Mouse (Mus musculus): Measurements from ENCODE around the gene Sncg. TPM values are rescaled to one million over a fixed set of nuclear protein-coding genes. Genes with fewer than 3 reads are reported as not detected.
"Not testable (repeated sequence)": the region's sequence is repeated elsewhere in the genome, so short reads cannot be mapped to it uniquely, and the experiment has no call there.

The Sncg gene
- polyA plus RNA-seq (2016; fragmentation: Nextera tagmentation; extraction: Ambion mirVana), result 2.3 and 4.6 TPM in 2 replicates

- Histone ChIP-seq H3K9me3 (no peaks in the 10 kb centered on the region), H3K4me1 (peaks cover 48% of the 10 kb centered on the region), H3K27ac (peak within 1 kb of the TSS; percentile 77), H3K27me3 (ENCODE audit: insufficient read depth, poor library complexity, severe bottlenecking) (peaks cover 10% of the 10 kb centered on the region; the same call in 1 of the 2 replicates), H3K4me3 (peak within 1 kb of the TSS; percentile 47), H3K36me3 (no peaks in the 10 kb centered on the region)
- DNase-seq (ENCODE audit: low spot score), result no peak
- WGBS, result 46% methylated on average over 10 of the region's 10 CpGs
Measured at GRCm38 (mm10) chr14:34374577-34374976, at the start of gene Sncg. Sncg (minus strand) TSS chr14:34374789.

GRCm38 (mm10) chr14:34421078-34421477 lies 46.5 kb upstream of the Sncg start:
- no peak overlapping the region for H3K4me3 ChIP-seq
- WGBS, result 93% methylated on average over 1 of the region's 1 CpGs
- no peaks in the 10 kb centered on the region for H3K27me3 ChIP-seq (ENCODE audit: insufficient read depth, poor library complexity, severe bottlenecking)
- no peak for DNase-seq (ENCODE audit: low spot score)
- H3K27ac ChIP-seq, result no peak overlapping the region
- no peaks in the 10 kb centered on the region for H3K9me3 ChIP-seq
- H3K4me1 ChIP-seq, result no peaks in the 10 kb centered on the region
- H3K36me3 ChIP-seq, result peaks cover 90% of the 10 kb centered on the region

GRCm38 (mm10) chr14:34417501-34417900 lies 42.9 kb upstream of the Sncg start:
- H3K36me3 ChIP-seq, result peaks cover 86% of the 10 kb centered on the region
- H3K27ac ChIP-seq, result no peak overlapping the region
- no peaks in the 10 kb centered on the region for H3K4me1 ChIP-seq
- no peak for DNase-seq (ENCODE audit: low spot score)
- H3K4me3 ChIP-seq, result no peak overlapping the region
- H3K27me3 ChIP-seq (ENCODE audit: insufficient read depth, poor library complexity, severe bottlenecking), result no peaks in the 10 kb centered on the region
- 83% methylated on average over 5 of the region's 5 CpGs for WGBS
- H3K9me3 ChIP-seq, result no peaks in the 10 kb centered on the region

GRCm38 (mm10) chr14:34416946-34417345 lies 42.4 kb upstream of the Sncg start:
- not testable (repeated sequence) for H3K4me3 ChIP-seq
- 94% methylated on average over 4 of the region's 4 CpGs for WGBS
- peaks cover 86% of the 10 kb centered on the region for H3K36me3 ChIP-seq

GRCm38 (mm10) chr14:34412164-34412896 lies 37.7 kb upstream of the Sncg start:
- Histone ChIP-seq H3K27me3 (ENCODE audit: insufficient read depth, poor library complexity, severe bottlenecking) (no peaks in the 10 kb centered on the region), H3K36me3 (peaks cover 85% of the 10 kb centered on the region), H3K9me3 (no peaks in the 10 kb centered on the region), H3K4me1 (no peaks in the 10 kb centered on the region), H3K4me3 (no peak overlapping the region), H3K27ac (no peak overlapping the region)
- DNase-seq (ENCODE audit: low spot score), result no peak
- WGBS, result 90% methylated on average over 7 of the region's 7 CpGs

More at GRCm38 (mm10) chr14:34416946-34417345, 42.4 kb upstream of the Sncg start:
- not testable (repeated sequence) for DNase-seq (ENCODE audit: low spot score); H3K27ac ChIP-seq; H3K27me3 ChIP-seq (ENCODE audit: insufficient read depth, poor library complexity, severe bottlenecking); H3K4me1 ChIP-seq; H3K9me3 ChIP-seq

DNA sequence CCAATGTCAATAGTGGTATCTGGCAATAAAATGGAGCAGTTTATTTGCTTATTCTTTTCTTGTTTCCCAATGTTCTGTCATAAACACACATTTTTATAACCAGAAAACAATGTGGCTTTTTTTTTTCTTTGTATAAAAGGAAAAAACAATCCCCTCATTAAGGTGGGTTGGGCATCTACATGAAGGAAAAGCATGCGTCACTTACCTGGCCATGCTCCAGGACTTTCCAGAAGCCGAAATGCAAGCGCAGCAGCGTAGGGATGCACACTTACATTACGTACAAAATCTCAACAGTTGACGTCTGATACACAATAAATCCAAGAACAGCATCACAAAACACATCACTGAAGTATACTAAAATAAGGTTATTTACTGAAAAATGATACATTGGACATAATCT lies 36.1 kb upstream of the Sncg start:
- WGBS, result 95% methylated on average over 6 of the region's 6 CpGs
- H3K36me3 ChIP-seq, result peaks cover 90% of the 10 kb centered on the region

DNA sequence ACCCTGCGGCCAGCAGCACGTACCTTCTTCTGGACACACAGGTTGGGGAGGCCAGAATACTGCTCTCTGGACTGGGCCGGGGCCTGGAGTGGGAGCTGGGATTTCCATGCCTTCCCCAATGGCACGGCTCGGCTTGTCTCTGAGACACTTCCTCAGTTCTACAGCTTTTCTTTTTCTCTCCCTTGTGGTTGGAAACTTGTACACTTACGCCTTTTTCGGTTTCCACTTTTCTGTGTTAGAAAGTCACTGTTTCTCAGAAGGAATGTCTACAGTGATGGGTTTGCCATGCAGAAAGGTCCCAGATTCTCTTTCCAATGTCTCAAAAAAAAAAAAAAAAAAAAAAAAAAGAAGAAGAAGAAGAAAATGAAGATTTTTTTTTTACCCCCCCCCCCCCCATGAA lies 28.8 kb upstream of the Sncg start:
- H3K36me3 ChIP-seq, result peaks cover 83% of the 10 kb centered on the region
- H3K9me3 ChIP-seq, result no peaks in the 10 kb centered on the region
- H3K27ac ChIP-seq, result no peak overlapping the region
- WGBS, result 95% methylated on average over 7 of the region's 7 CpGs
- DNase-seq (ENCODE audit: low spot score), result peak; percentile 66
- H3K4me1 ChIP-seq, result 0 out of 2 replicates have a peak, but pooled peaks cover 5% of the 10 kb centered on the region
- H3K27me3 ChIP-seq (ENCODE audit: insufficient read depth, poor library complexity, severe bottlenecking), result no peaks in the 10 kb centered on the region
- H3K4me3 ChIP-seq, result no peak overlapping the region

More for the DNA sequence above, 36.1 kb upstream of the Sncg start:
- no peaks in the 10 kb centered on the region for H3K27me3 ChIP-seq (ENCODE audit: insufficient read depth, poor library complexity, severe bottlenecking)
- no peak overlapping the region for H3K4me3 ChIP-seq
- H3K27ac ChIP-seq, result no peak overlapping the region
- no peaks in the 10 kb centered on the region for H3K4me1 ChIP-seq
- no peak for DNase-seq (ENCODE audit: low spot score)
- H3K9me3 ChIP-seq, result no peaks in the 10 kb centered on the region

DNA sequence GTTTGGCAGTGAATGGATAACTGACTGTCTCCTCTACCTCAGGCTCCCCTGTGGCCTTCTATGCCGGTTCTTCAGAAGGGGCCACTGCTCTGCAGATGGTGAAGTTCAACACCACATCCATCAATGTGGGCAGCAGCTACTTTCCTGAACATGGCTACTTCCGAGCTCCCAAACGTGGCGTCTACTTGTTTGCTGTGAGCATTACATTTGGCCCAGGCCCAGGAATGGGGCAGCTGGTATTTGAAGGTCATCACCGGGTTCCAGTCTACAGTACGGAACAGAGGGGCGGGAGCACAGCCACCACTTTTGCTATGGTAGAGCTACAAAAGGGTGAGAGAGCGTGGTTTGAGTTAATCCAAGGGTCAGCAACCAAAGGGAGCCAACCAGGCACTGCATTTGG lies 28.3 kb upstream of the Sncg start:
- Histone ChIP-seq H3K36me3 (peaks cover 83% of the 10 kb centered on the region), H3K4me3 (no peak overlapping the region), H3K9me3 (no peaks in the 10 kb centered on the region), H3K27ac (no peak overlapping the region), H3K27me3 (ENCODE audit: insufficient read depth, poor library complexity, severe bottlenecking) (no peaks in the 10 kb centered on the region), H3K4me1 (0 out of 2 replicates have a peak, but pooled peaks cover 5% of the 10 kb centered on the region)
- 87% methylated on average over 8 of the region's 8 CpGs for WGBS
- DNase-seq (ENCODE audit: low spot score), result peak; percentile 75

GRCm38 (mm10) chr14:34401135-34401534 lies 26.5 kb upstream of the Sncg start:
- 55% methylated on average over 6 of the region's 6 CpGs for WGBS
- Histone ChIP-seq H3K36me3 (peaks cover 74% of the 10 kb centered on the region), H3K4me1 (0 out of 2 replicates have a peak, but pooled peaks cover 5% of the 10 kb centered on the region), H3K27me3 (ENCODE audit: insufficient read depth, poor library complexity, severe bottlenecking) (no peaks in the 10 kb centered on the region), H3K9me3 (no peaks in the 10 kb centered on the region), H3K27ac (no peak overlapping the region), H3K4me3 (no peak overlapping the region)
- DNase-seq (ENCODE audit: low spot score), result peak; percentile 84

DNA sequence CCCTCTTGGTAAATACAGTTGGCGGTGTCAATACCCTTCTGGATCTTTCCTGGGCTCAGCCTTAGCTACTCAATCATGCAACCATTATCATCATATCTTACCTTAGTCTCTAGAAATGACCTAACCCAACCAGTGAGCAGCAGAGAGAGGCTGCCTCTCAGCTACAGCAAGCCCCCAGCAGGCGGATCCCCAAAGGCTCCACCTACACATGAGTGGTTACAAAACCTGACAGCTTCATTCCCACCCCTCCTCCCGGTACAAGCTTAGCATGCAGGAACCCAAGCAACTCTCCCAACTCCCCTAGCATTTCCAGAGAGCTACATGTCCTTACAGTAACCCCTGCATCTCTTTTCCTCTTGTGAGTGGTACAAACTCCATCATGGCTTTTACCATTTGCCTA lies 25.4 kb upstream of the Sncg start:
- 88% methylated on average over 3 of the region's 3 CpGs for WGBS
- peaks cover 68% of the 10 kb centered on the region for H3K36me3 ChIP-seq

DNA sequence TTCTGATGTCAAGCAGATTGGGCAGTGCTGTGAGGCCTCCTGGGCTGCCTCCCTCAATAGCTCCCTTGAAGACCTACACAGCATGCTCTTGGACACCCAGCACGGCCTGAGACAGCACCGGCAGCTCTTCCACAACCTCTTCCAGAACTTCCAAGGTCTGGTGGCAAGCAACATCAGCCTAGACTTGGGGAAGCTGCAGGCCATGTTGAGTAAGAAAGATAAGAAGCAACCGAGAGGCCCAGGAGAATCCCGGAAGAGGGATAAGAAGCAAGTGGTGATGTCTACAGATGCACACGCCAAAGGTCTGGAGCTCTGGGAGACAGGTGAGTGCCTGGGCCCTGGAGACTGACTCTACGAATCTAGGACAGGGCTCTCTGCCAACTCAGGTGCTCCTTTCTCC lies 24.7 kb upstream of the Sncg start:
- Histone ChIP-seq H3K9me3 (no peaks in the 10 kb centered on the region), H3K27ac (no peak overlapping the region), H3K36me3 (peaks cover 61% of the 10 kb centered on the region), H3K27me3 (ENCODE audit: insufficient read depth, poor library complexity, severe bottlenecking) (no peaks in the 10 kb centered on the region), H3K4me1 (0 out of 2 replicates have a peak, but pooled peaks cover 5% of the 10 kb centered on the region), H3K4me3 (no peak overlapping the region)
- DNase-seq (ENCODE audit: low spot score), result peak; percentile 68
- WGBS, result 88% methylated on average over 6 of the region's 6 CpGs

More for the DNA sequence above, 25.4 kb upstream of the Sncg start:
- Histone ChIP-seq H3K27ac (no peak overlapping the region), H3K9me3 (no peaks in the 10 kb centered on the region), H3K27me3 (ENCODE audit: insufficient read depth, poor library complexity, severe bottlenecking) (no peaks in the 10 kb centered on the region), H3K4me3 (no peak overlapping the region), H3K4me1 (0 out of 2 replicates have a peak, but pooled peaks cover 5% of the 10 kb centered on the region)
- DNase-seq (ENCODE audit: low spot score), result peak; percentile 64

DNA sequence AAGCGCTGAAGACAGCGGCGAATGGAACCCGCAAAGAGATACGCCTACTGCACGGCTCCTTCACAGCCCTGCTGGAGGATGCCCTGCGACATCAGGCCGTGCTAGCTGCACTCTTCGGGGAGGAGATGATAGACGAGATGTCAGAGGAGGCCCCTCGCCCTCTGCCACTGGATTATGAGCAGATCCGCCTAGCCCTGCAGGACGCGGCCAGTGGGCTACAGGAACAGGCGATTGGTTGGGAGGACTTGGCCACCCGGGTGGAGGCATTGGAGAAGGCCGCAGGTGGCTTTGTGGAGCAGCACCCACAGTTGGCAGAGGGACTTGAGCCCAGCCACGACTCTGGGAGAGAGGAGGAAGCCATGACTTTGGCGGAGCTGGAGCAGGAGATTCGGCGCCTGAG lies 24.3 kb upstream of the Sncg start:
- Histone ChIP-seq H3K4me3 (no peak overlapping the region), H3K4me1 (0 out of 2 replicates have a peak, but pooled peaks cover 5% of the 10 kb centered on the region), H3K27ac (no peak overlapping the region), H3K36me3 (peaks cover 59% of the 10 kb centered on the region), H3K9me3 (no peaks in the 10 kb centered on the region), H3K27me3 (ENCODE audit: insufficient read depth, poor library complexity, severe bottlenecking) (no peaks in the 10 kb centered on the region)
- DNase-seq (ENCODE audit: low spot score), result no peak
- 90% methylated on average over 21 of the region's 21 CpGs for WGBS

GRCm38 (mm10) chr14:34397871-34398270 lies 23.3 kb upstream of the Sncg start:
- peaks cover 54% of the 10 kb centered on the region for H3K36me3 ChIP-seq
- 0 out of 2 replicates have a peak, but pooled peaks cover 5% of the 10 kb centered on the region for H3K4me1 ChIP-seq
- no peaks in the 10 kb centered on the region for H3K27me3 ChIP-seq (ENCODE audit: insufficient read depth, poor library complexity, severe bottlenecking)
- H3K9me3 ChIP-seq, result no peaks in the 10 kb centered on the region
- H3K4me3 ChIP-seq, result no peak overlapping the region
- DNase-seq (ENCODE audit: low spot score), result peak; percentile 74
- 84% methylated on average over 5 of the region's 5 CpGs for WGBS
- H3K27ac ChIP-seq, result no peak overlapping the region

Measured in heart, embryonic 10.5 days (tissue).